Mouse (Mus musculus) liver, adult 2 months (tissue): Measurements from ENCODE around the gene Gm20741.

Experiments
- CTCF ChIP-seq: fragments of 200-500 bp; IDR thresholded peaks from 2 replicates; pipeline ENCODE4 v1.5.1; 2011; ENCODE audit warnings: low read depth, low read length, control low read depth
- POLR2A ChIP-seq: fragments of 200-500 bp; IDR thresholded peaks from 2 replicates; pipeline ENCODE4 v1.6.1; 2011; ENCODE audit warnings: low read length, control low read depth; ENCODE audit not compliant: insufficient read depth; ENCODE audit errors: extremely low read depth

GRCm38 (mm10) chr16:88826095-88826652, 14.2 kb upstream of the Gm20741 start, which contains the start of gene Krtap14:
- TF ChIP-seq POLR2A = no peak
- no peak for TF ChIP-seq CTCF
